Mouse (Mus musculus) hindbrain, embryonic 11.5 days (tissue): ENCODE data around the gene Prkcb. TPM values are rescaled to one million over a fixed set of nuclear protein-coding genes. Genes with fewer than 3 reads are reported as not detected.

Source experiments
- ATAC-seq: fragments of 200-750 bp; cut with Nextera tagmentation; 2 replicates; pipeline ENCODE4 v1.8.0; 2017; ENCODE audit warnings: mild to moderate bottlenecking, moderate TSS enrichment, moderate library complexity; ENCODE audit not compliant: low FRiP score
- DNase-seq: peaks from one replicate; pipeline ENCODE4 v3.0.0-alpha.2; 2015; ENCODE audit warnings: low spot score
- H3K27ac ChIP-seq: fragments of 300-500 bp; sonication (generic); 2 replicates; pipeline ENCODE4 v1.5.1; 2014; ENCODE audit warnings: mild to moderate bottlenecking, low read depth, low read length
- H3K27me3 ChIP-seq: fragments of 300-500 bp; sonication (generic); 2 replicates; pipeline ENCODE4 v1.6.1; 2014; ENCODE audit warnings: mild to moderate bottlenecking, low read length, moderate library complexity, mixed read lengths; ENCODE audit not compliant: control insufficient read depth, insufficient read depth
- H3K36me3 ChIP-seq: fragments of 300-500 bp; sonication (generic); 2 replicates; pipeline ENCODE4 v1.6.1; 2014; ENCODE audit warnings: mild to moderate bottlenecking, low read length, moderate library complexity, mixed read lengths; ENCODE audit not compliant: control insufficient read depth, insufficient read depth
- H3K4me1 ChIP-seq: fragments of 300-500 bp; sonication (generic); replicated peaks from 2 replicates; pipeline ENCODE4 v1.6.1; 2014; ENCODE audit warnings: low read length, mixed read lengths; ENCODE audit not compliant: control insufficient read depth, insufficient read depth
- H3K4me2 ChIP-seq: fragments of 300-500 bp; sonication (generic); replicated peaks from 2 replicates; pipeline ENCODE4 v1.6.1; 2014; ENCODE audit warnings: mild to moderate bottlenecking, low read depth, low read length
- H3K4me3 ChIP-seq: fragments of 300-500 bp; sonication (generic); 2 replicates; pipeline ENCODE4 v1.5.1; 2014; ENCODE audit warnings: low read depth, low read length
- H3K9ac ChIP-seq: fragments of 300-500 bp; sonication (generic); 2 replicates; pipeline ENCODE4 v1.6.1; 2014; ENCODE audit warnings: low read depth, low read length
- H3K9me3 ChIP-seq: fragments of 300-500 bp; sonication (generic); 2 replicates; pipeline ENCODE4 v1.6.1; 2016; ENCODE audit warnings: low read length; ENCODE audit not compliant: control insufficient read depth
- WGBS: fragments of 180-500 bp; shearing (Covaris S2); extraction: QIAGEN DNeasy Blood & Tissue Kit; methylation state at CpG from one replicate; pipeline ENCODE4 v1.1.7; 2014; 5-methylcytosine and 5-hydroxymethylcytosine counted together
- polyA plus RNA-seq: library from polyadenylated mRNA; unstranded; fragments of >200 nt; fragmentation: Nextera tagmentation; extraction: Ambion mirVana; gene quantifications from 2 replicates; pipeline ENCODE4 v1.2.1, GENCODE M21; 2014

Prkcb gene
- polyA plus RNA-seq, 1 experiment from 2014 or later, result 22.3 TPM

DNA sequence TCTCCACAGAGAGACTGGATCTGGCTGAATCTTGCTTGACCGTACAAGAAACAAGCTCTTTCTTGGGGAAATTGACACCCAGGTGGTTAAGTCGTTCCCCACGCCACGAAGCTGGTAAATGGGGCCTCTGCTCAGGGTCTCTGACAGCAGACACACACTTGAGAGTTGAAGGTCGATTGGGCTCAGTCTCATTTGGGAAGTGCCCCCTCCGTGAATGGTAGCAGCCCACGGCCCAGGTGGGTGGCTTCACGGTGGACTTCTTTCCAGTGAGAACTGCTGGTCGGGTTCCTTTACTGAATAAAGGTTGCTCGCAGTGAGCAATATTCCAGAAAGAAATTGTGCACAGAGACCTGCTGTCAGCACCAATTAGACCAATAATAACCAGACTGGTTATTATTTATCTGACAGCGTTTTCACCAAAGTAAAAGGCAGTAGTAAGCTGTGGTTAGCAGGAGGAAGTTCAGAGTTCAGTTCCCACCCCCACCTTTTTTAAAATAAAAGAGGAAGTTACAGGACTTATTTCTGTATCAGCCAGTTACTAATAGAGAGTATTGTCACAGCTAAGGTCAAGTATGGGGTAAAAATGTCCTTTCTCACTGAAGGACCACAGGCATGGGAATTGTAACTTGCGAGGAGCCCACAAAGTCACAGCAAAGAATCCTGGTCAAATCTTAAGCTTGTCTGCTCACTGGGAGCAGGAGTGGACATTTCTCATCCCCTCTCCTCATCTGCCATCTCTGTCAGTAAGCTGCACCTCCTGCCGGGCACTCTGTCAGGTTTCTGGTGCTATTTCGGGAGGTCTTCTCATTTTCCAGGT lies 21.6 kb downstream of the Prkcb start:
- DNase-seq, result no peak
- WGBS, result 77% methylated on average over 14 of the region's 14 CpGs

DNA sequence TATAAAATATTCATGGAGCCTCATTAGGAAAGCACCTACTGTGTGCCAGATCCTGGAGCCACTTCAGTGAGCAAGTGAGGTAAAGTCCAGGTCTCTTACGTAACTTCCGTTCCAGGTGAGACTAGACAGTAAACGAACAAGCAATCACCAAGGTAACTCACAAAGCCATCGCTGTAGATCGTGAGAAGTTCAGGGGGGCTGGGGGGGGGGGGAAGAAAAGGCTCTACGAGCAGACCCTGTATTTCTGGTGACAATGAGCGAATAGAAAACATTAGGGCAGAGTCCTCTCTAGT lies 22.1 kb downstream of the Prkcb start:
- 93% methylated on average over 7 of the region's 7 CpGs for WGBS
- Histone ChIP-seq H3K9ac (no peak overlapping the region), H3K27me3 (no peaks in the 10 kb centered on the region), H3K4me1 (no peaks in the 10 kb centered on the region), H3K4me3 (no peak overlapping the region), H3K36me3 (no peaks in the 10 kb centered on the region), H3K4me2 (no peak overlapping the region), H3K9me3 (no peaks in the 10 kb centered on the region), H3K27ac (no peak overlapping the region)
- ATAC-seq, result no peak
- no peak for DNase-seq

More for the DNA sequence above, 21.6 kb downstream of the Prkcb start:
- no peak overlapping the region for H3K4me2 ChIP-seq
- H3K36me3 ChIP-seq, result no peaks in the 10 kb centered on the region
- H3K27ac ChIP-seq, result no peak overlapping the region
- H3K4me1 ChIP-seq, result no peaks in the 10 kb centered on the region
- no peak for ATAC-seq
- H3K4me3 ChIP-seq, result no peak overlapping the region
- H3K9ac ChIP-seq, result no peak overlapping the region
- no peaks in the 10 kb centered on the region for H3K9me3 ChIP-seq
- H3K27me3 ChIP-seq, result no peaks in the 10 kb centered on the region

DNA sequence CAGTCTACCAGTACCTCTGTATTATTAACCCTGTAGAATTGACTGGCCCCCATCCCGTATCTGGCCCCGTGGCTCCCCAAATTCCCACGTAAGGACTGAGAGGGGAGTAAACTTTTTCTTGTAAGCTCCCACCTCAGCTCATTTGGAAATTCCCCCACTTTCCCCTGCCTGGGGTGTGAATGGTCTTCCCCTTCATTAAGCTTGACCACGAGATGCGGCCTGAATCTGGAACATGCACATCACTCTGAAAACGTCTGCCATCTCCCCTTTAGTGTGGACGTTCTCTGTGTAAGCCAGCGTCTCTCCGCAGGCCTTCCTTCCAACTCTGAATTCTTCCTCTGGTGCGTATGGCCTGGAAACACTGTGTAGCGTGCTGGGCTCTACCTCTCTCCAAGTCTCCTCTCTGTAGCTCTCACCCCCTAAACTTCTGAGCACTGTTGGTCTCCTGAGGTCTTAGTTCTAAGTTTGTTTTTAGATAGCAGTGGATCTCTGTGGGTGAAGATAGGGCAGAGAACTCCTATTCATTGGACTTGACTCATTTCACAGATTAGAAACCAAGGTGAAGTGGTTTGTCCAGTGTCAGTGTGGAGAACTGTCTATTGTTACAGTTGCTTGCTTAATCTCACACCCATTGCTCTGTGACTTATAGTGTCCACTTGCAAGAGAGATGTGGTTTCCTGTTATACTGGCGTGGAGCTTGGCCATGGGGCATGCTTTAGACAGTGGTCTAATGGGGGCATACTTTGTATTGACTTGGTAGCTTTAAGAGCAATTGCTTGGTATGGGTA lies 25.3 kb downstream of the Prkcb start:
- WGBS, result 90% methylated on average over 12 of the region's 12 CpGs
- DNase-seq (no peak), ATAC-seq (no peak)
- H3K27ac ChIP-seq, result no peak overlapping the region
- no peaks in the 10 kb centered on the region for H3K36me3 ChIP-seq
- no peak overlapping the region for H3K4me2 ChIP-seq
- H3K9me3 ChIP-seq, result no peaks in the 10 kb centered on the region
- no peaks in the 10 kb centered on the region for H3K27me3 ChIP-seq
- H3K4me3 ChIP-seq, result no peak overlapping the region
- no peak overlapping the region for H3K9ac ChIP-seq
- H3K4me1 ChIP-seq, result no peaks in the 10 kb centered on the region

DNA sequence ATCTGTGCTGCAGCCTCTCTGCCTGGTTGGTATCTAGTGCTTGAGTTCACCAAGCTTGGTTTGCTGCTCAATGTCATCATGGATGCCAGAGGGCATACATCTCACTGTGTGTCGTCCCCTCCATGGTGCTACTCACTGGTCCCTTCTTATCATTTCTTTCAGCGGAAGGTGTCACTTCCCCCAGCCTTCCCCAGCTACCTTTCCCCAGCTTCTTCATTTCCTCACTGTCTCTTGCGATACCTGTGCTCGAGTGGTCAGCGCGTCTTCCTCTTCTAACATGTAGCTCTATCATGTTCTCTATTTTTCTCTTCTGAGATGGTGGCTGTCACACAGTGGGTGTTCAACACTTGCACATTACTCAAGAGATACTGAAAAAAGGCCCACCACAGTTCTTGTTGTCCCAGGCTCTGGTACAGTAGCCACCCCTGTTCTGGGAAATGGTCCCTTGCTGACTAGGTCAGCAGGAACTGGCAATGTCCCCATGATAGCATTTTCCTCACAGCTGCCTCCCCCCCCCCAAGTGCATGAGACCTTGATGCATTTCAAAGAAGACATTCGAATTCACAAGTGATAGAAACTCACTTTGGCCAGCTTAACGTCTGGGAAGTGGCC lies 27.3 kb downstream of the Prkcb start:
- H3K27ac ChIP-seq, result no peak overlapping the region
- no peaks in the 10 kb centered on the region for H3K4me1 ChIP-seq
- no peak overlapping the region for H3K4me2 ChIP-seq
- DNase-seq (no peak), ATAC-seq (no peak)
- no peaks in the 10 kb centered on the region for H3K36me3 ChIP-seq
- H3K9me3 ChIP-seq, result no peaks in the 10 kb centered on the region
- H3K4me3 ChIP-seq, result no peak overlapping the region
- no peaks in the 10 kb centered on the region for H3K27me3 ChIP-seq
- 86% methylated on average over 8 of the region's 8 CpGs for WGBS
- H3K9ac ChIP-seq, result no peak overlapping the region

DNA sequence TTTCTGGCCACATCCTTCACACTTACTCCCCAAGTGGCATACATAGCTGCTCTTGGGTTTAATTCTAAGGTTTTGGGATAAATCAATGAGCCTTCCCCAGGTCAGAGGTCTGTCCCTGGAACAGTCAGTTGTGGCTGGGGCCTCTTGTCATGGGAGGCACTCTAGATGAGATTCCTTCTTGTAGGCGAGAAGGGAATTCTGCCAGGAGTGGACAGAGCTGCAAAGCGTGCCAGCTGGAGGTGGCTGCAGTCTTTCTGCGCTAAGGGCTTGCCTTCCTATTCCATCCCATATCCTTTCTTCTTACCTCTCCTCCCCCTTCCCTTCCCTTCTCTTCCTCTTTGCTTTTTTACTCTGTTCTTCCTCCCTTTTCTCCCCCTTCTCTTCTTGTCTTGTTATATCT lies 28.1 kb downstream of the Prkcb start:
- H3K4me2 ChIP-seq, result no peak overlapping the region
- H3K9me3 ChIP-seq, result no peaks in the 10 kb centered on the region
- H3K9ac ChIP-seq, result no peak overlapping the region
- H3K27ac ChIP-seq, result no peak overlapping the region
- H3K36me3 ChIP-seq, result no peaks in the 10 kb centered on the region
- ATAC-seq (no peak), DNase-seq (no peak)
- WGBS, result 90% methylated on average over 3 of the region's 3 CpGs
- H3K4me3 ChIP-seq, result no peak overlapping the region
- no peaks in the 10 kb centered on the region for H3K4me1 ChIP-seq
- H3K27me3 ChIP-seq, result no peaks in the 10 kb centered on the region

DNA sequence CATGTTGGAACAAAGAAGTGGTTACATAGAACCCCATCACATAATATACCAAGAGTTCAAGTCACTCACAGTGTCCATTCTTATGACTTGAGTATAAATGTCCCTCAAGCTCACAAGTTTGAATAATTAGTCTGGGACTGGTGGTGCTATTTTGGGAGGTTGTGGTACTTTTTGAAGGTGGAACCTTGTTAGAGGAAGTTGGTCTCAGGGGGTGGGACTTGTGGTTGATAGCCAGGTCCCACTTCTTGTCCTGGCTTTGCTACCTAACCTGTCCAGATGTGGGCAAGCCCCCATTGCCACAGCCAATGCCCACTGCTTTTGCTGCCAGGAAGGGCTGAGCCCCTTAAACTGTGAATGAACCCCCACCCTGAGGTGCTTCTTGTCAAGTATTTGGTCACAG lies 28.9 kb downstream of the Prkcb start:
- Histone ChIP-seq H3K27me3 (no peaks in the 10 kb centered on the region), H3K36me3 (no peaks in the 10 kb centered on the region), H3K4me1 (no peaks in the 10 kb centered on the region), H3K4me3 (no peak overlapping the region), H3K27ac (no peak overlapping the region), H3K4me2 (no peak overlapping the region), H3K9me3 (no peaks in the 10 kb centered on the region), H3K9ac (no peak overlapping the region)
- DNase-seq (no peak), ATAC-seq (no peak)

DNA sequence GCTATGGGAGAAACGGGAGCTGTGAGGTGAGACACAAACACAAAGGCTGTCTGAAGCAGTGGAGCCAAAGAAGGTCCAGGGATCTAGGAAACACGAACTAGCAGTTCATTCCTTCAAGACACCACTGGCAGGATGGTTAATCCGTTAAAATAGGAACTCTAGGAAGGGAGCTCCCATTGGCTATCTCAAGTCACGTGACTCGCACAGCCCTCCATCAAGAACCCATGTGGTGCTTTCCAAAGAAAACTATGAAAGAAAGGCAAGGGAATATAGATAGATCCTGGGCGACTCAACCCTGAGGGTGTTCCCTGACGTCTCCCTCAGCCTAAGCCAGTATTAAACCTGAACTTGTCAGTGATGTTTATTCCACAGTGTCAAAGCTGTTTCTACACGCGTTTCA lies 31.0 kb downstream of the Prkcb start:
- 88% methylated on average over 9 of the region's 9 CpGs for WGBS
- H3K27me3 ChIP-seq, result no peaks in the 10 kb centered on the region
- H3K9me3 ChIP-seq, result no peaks in the 10 kb centered on the region
- H3K4me1 ChIP-seq, result no peaks in the 10 kb centered on the region
- no peak overlapping the region for H3K4me2 ChIP-seq
- DNase-seq (no peak), ATAC-seq (no peak)
- H3K9ac ChIP-seq, result no peak overlapping the region
- no peak overlapping the region for H3K4me3 ChIP-seq
- no peaks in the 10 kb centered on the region for H3K36me3 ChIP-seq
- no peak overlapping the region for H3K27ac ChIP-seq

DNA sequence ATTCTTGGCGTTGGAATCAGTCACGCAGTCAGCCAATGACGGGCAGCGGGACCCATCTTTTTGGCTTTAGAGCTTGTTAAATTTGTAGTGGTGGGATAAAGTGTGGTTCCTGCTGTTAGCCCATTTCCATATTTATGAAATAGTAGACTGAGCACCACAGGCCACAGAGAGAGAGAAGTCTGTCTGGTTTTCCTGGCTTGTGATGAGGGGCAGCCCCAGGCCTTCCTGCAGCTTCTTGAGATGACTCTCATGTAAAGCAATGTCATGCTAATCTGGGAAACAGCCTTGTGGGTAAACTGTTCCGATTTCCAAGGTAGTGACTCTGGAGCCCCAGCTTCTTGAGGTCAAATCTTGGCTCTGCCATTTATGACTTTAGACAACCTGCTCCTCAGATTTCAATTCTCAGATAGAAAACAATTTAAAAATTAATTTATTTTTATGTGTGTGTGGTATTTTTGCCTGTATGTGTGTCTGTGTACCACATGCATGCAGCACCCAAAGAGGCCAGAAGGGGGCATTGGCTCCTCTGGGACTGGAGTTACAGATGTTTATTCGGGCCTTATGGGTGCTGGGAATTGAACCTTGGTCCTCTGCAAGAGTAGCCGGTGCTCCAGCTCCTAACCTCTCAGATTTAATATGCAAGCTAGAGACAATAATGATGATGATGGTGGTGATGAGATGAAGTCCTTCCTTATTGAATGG lies 32.4 kb downstream of the Prkcb start:
- WGBS, result 92% methylated on average over 7 of the region's 7 CpGs
- Histone ChIP-seq H3K4me3 (no peak overlapping the region), H3K36me3 (no peaks in the 10 kb centered on the region), H3K27ac (no peak overlapping the region), H3K4me1 (no peaks in the 10 kb centered on the region), H3K9me3 (no peaks in the 10 kb centered on the region), H3K4me2 (no peak overlapping the region), H3K27me3 (no peaks in the 10 kb centered on the region), H3K9ac (no peak overlapping the region)
- ATAC-seq (no peak), DNase-seq (no peak)
